Mouse (Mus musculus) testis, adult 2 months (tissue): ENCODE data around the gene Abcd1. TPM values are rescaled to one million over a fixed set of nuclear protein-coding genes. Genes with fewer than 3 reads are reported as not detected.

Experiments
- H3K27ac ChIP-seq: fragments of 200-500 bp; 2 replicates; pipeline ENCODE4 v1.5.1; 2012; ENCODE audit warnings: low read depth, low read length; ENCODE audit not compliant: control insufficient read depth, insufficient read depth
- H3K27me3 ChIP-seq: fragments of 200-500 bp; 2 replicates; pipeline ENCODE4 v1.6.1; 2012; ENCODE audit warnings: mild to moderate bottlenecking, low read length, moderate library complexity; ENCODE audit not compliant: control insufficient read depth, insufficient read depth
- H3K36me3 ChIP-seq: fragments of 200-500 bp; 2 replicates; pipeline ENCODE4 v1.6.1; 2012; ENCODE audit warnings: mild to moderate bottlenecking, low read length; ENCODE audit not compliant: control insufficient read depth, insufficient read depth
- H3K4me1 ChIP-seq: fragments of 200-500 bp; 2 replicates; pipeline ENCODE4 v1.6.1; 2012; ENCODE audit warnings: low read length; ENCODE audit not compliant: control insufficient read depth, insufficient read depth
- H3K4me3 ChIP-seq: fragments of 200-500 bp; 2 replicates; pipeline ENCODE4 v1.5.1; 2012; ENCODE audit warnings: low read depth, mild to moderate bottlenecking, low read length, moderate library complexity, mixed read lengths; ENCODE audit not compliant: control insufficient read depth
- CTCF ChIP-seq: fragments of 200-500 bp; IDR thresholded peaks from 2 replicates; pipeline ENCODE4 v1.5.1; 2012; ENCODE audit warnings: low read depth, mild to moderate bottlenecking, inconsistent platforms, low read length, moderate library complexity; ENCODE audit not compliant: control insufficient read depth, insufficient read depth, insufficient replicate concordance
- POLR2A ChIP-seq: fragments of 200-500 bp; IDR thresholded peaks from 2 replicates; pipeline ENCODE4 v1.6.1; 2012; ENCODE audit warnings: low read depth, mild to moderate bottlenecking, inconsistent platforms, low read length, moderate library complexity; ENCODE audit not compliant: control insufficient read depth
- polyA plus RNA-seq: library from polyadenylated mRNA; depleted of rRNA; stranded (reverse); fragments of >200 nt; gene quantifications from 2 replicates; pipeline ENCODE4 v1.2.3, GENCODE M21; 2012

Gene Abcd1
- polyA plus RNA-seq, 1 experiment = 24.4 TPM

DNA sequence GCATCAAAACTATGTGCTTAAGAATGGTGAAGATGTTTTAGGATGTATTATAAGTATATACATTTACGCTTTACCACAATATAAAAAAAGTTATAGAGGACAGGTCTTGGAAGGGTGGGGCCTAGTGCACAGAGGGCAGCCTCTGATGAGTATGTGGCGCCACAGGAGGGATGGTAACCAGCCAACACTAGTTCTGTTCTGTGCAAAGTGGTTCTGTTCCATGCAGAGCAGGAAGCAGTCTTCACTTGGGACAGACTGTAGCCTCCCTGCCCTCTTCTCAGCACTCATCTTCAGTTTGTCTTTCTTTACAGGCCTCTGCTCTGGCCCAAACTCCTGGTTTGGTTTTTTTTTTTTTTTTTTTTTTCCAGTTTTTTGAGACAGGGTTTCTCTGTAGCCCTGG lies 32.2 kb upstream of the Abcd1 start:
- H3K36me3 ChIP-seq = no peaks in the 10 kb centered on the region
- H3K4me3 ChIP-seq = no peak overlapping the region
- H3K27me3 ChIP-seq = no peaks in the 10 kb centered on the region

DNA sequence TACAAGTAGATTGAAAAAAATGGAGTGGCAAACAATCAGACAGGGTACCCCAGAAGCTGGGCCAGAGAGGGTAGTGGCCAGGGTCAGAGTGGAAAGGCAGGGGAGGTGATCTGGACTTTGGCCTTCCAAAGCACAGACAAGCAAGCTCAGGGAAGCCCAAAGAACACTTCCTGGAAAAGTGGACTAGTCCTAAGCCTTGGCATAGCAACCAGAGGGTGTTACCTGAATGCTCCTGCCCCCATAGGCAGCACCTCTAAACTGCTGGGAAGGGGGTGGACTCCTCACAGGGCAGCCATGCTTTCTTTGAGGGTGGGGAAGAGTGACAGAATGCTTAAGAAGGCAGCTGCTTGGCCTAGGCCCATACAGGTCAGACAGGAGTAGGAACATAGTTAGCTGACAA lies 31.4 kb upstream of the Abcd1 start:
- H3K27me3 ChIP-seq = no peaks in the 10 kb centered on the region
- H3K27ac ChIP-seq = no peak overlapping the region

More for the DNA sequence above, 32.2 kb upstream of the Abcd1 start:
- no peak for TF ChIP-seq POLR2A
- no peak for TF ChIP-seq CTCF
- Histone ChIP-seq H3K27ac (no peak overlapping the region), H3K4me1 (peaks cover 3% of the 10 kb centered on the region; the same call in 1 of the 2 replicates)

GRCm38 (mm10) chrX:73685629-73686028 lies 30.8 kb upstream of the Abcd1 start:
- TF ChIP-seq POLR2A (no peak), CTCF (no peak)
- Histone ChIP-seq H3K4me3 (no peak overlapping the region), H3K4me1 (peaks cover 3% of the 10 kb centered on the region; the same call in 1 of the 2 replicates), H3K27me3 (no peaks in the 10 kb centered on the region), H3K36me3 (no peaks in the 10 kb centered on the region), H3K27ac (no peak overlapping the region)

More for the DNA sequence above, 31.4 kb upstream of the Abcd1 start:
- no peaks in the 10 kb centered on the region for H3K36me3 ChIP-seq
- H3K4me3 ChIP-seq = no peak overlapping the region
- H3K4me1 ChIP-seq = peaks cover 3% of the 10 kb centered on the region; the same call in 1 of the 2 replicates
- TF ChIP-seq CTCF (no peak), POLR2A (no peak)

GRCm38 (mm10) chrX:73690917-73691629 lies 25.3 kb upstream of the Abcd1 start:
- H3K27ac ChIP-seq = no peak overlapping the region
- TF ChIP-seq CTCF (no peak), POLR2A (no peak)
- no peak overlapping the region for H3K4me3 ChIP-seq
- H3K4me1 ChIP-seq = no peaks in the 10 kb centered on the region
- H3K27me3 ChIP-seq = no peaks in the 10 kb centered on the region
- no peaks in the 10 kb centered on the region for H3K36me3 ChIP-seq

DNA sequence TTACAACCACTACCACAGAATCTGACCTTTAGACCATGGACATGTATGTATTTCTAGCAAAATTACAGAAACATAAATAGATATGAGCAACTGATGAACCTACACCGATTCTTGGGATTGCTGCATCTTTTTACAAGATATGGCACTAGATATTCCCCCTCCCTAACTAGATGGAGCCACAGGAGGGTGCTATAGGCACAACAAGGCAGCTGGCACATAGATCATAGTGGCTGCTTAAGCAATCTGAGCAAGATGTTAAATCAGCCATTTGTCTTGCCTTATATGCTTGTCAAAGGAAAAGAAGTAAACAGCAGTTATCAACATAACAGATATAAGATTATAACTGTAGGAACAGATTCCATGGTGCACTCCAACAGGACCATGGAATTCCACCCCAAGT lies 15.9 kb upstream of the Abcd1 start:
- no peaks in the 10 kb centered on the region for H3K36me3 ChIP-seq
- no peaks in the 10 kb centered on the region for H3K27me3 ChIP-seq
- H3K4me3 ChIP-seq = no peak overlapping the region
- H3K27ac ChIP-seq = no peak overlapping the region
- no peaks in the 10 kb centered on the region for H3K4me1 ChIP-seq
- no peak for TF ChIP-seq CTCF
- TF ChIP-seq POLR2A = no peak

DNA sequence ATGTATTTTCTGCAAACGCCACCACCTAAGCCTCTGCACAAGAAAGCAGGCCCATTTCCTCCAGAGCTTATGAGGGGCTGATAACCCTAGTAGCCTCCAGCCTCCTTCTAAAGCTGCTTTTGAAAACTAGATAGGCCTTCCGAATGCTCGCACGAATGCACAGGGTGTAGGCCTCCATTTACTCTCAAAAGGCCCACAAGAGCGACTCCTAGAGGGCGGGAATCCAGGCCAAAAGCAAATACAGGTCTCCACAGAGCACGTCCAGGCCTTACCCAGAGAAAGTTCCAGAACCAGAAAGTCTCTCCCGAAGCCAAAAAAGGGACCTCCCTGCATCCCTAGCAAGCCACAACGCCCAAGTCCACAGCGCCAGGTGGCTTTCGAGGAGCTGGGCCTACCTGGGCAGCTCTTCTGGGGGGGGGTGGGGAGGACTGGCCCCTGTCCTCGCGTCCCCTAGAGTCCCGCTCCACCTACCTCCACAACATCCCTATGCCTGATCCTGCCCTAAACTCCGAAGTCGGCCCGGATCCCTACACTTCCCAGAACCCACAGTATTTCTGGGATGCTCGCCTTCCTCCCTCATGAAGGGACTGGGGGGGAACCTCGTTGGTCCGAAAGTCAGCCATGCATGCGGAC lies 805 bp upstream of the Abcd1 start:
- H3K27ac ChIP-seq = peak overlapping the region; percentile 57
- no peaks in the 10 kb centered on the region for H3K36me3 ChIP-seq
- TF ChIP-seq CTCF (no peak), POLR2A (no peak)
- peak overlapping the region; percentile 91 for H3K4me3 ChIP-seq
- no peaks in the 10 kb centered on the region for H3K27me3 ChIP-seq
- peaks cover 10% of the 10 kb centered on the region for H3K4me1 ChIP-seq

GRCm38 (mm10) chrX:73716709-73717545 lies 530 bp downstream of the Abcd1 start:
- Histone ChIP-seq H3K4me1 (peaks cover 10% of the 10 kb centered on the region), H3K36me3 (no peaks in the 10 kb centered on the region), H3K27me3 (no peaks in the 10 kb centered on the region), H3K27ac (peak overlapping the region; percentile 57), H3K4me3 (peak overlapping the region; percentile 91)
- TF ChIP-seq POLR2A = no peak
- TF ChIP-seq CTCF = no peak
